Mouse (Mus musculus) duodenum, adult 2 months (tissue): ENCODE data around the gene Iltifb. TPM values are rescaled to one million over a fixed set of nuclear protein-coding genes. Genes with fewer than 3 reads are reported as not detected.

Experiments
- polyA plus RNA-seq: library from polyadenylated mRNA; depleted of rRNA; stranded (reverse); fragments of >200 nt; gene quantifications from 2 replicates; pipeline ENCODE4 v1.2.3, GENCODE M21; 2012; ENCODE audit warnings: low replicate concordance; rRNA removed

The Iltifb gene
- 0.13 TPM in 1 of 2 replicates, not detected in the other for polyA plus RNA-seq

GRCm38 (mm10) chr10:118294938-118295337 lies at the start of gene Iltifb:
Gene Iltifb, minus strand, starts transcription at chr10:118295038.

DNA sequence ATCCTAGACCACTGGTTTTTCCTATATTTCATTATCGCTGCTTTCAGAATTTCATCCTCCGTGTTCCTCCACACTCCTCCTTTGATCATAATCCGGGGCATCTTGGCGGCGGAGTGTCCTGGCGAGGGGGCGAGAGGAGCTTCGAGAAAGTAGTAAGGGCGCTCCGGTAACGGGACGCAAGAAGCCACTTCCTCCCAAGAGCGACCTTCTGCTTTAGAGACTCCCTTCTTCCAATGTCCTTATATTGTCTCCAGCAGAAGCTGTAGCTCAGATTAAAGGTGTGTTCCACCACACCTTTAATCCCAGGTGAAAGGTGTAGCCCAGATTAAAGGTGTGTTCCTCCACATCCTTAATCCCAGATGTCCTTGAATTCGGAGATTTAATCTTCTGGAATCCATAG lies 48.3 kb upstream of the Iltifb start, which contains the start of gene Gm9046:
Gene Gm9046 (minus strand): TSS at position 101 of the 400 bp plus-strand sequence.

GRCm38 (mm10) chr10:118337731-118338130 lies 42.9 kb upstream of the Iltifb start, which contains the start of gene Gm9045:
Gene Gm9045, minus strand, starts transcription at chr10:118337831.

GRCm38 (mm10) chr10:118332308-118332707 lies 37.5 kb upstream of the Iltifb start, which contains the start of gene Gm9044:
Gene Gm9044, minus strand, starts transcription at chr10:118332408.

DNA sequence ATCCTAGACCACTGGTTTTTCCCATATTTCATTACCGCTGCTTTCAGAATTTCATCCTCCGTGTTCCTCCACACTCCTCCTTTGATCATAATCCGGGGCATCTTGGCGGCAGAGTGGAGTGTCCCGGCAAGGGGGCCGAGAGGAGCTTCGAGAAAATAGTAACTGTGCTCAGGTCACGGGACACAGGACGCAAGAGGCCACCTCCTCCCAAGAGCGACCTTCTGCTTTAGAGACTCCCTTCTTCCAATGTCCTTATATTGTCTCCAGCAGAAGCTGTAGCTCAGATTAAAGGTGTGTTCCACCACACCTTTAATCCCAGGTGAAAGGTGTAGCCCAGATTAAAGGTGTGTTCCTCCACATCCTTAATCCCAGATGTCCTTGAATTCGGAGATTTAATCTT lies 32.0 kb upstream of the Iltifb start, which contains the start of gene Gm9040:
Gene Gm9040 (minus strand): TSS at position 101 of the 400 bp plus-strand sequence.

GRCm38 (mm10) chr10:118258388-118258787 lies 36.5 kb downstream of the Iltifb start, which contains the start of gene Gm32802:
Gene Gm32802, plus strand, starts transcription at chr10:118258688.

GRCm38 (mm10) chr10:118240680-118241079 lies 54.2 kb downstream of the Iltifb start, which contains the start of gene Gm32717:
Gene Gm32717, minus strand, starts transcription at chr10:118240780.

Other genes starting within 250 kb of the Iltifb start
- gene Mdm1, start 153.2 kb downstream of the Iltifb start, polyA plus RNA-seq, result 0.43 and 0.48 TPM in 2 replicates
- gene Il22, start 90.1 kb downstream of the Iltifb start, polyA plus RNA-seq, result 0.09 TPM in 1 of 2 replicates, not detected in the other
- gene Gm32717, start 54.3 kb downstream of the Iltifb start, polyA plus RNA-seq, result not detected in 2 replicates
- gene Gm32802, start 36.4 kb downstream of the Iltifb start, polyA plus RNA-seq, result not detected in 2 replicates
- gene Gm9040, start 31.9 kb upstream of the Iltifb start, polyA plus RNA-seq, result not detected in 2 replicates
- gene Gm9044, start 37.4 kb upstream of the Iltifb start, polyA plus RNA-seq, result not detected in 2 replicates
- not detected in 2 replicates for gene Gm9045, start 42.8 kb upstream of the Iltifb start, polyA plus RNA-seq
- gene Gm9046, start 48.2 kb upstream of the Iltifb start, polyA plus RNA-seq, result not detected in 2 replicates
- not detected in 2 replicates for gene Gm9048, start 53.6 kb upstream of the Iltifb start, polyA plus RNA-seq
- gene Gm9049, start 59.1 kb upstream of the Iltifb start, polyA plus RNA-seq, result not detected in 2 replicates
- gene Ifng, start 146.0 kb upstream of the Iltifb start, polyA plus RNA-seq, result not detected in 2 replicates